Mouse (Mus musculus) embryo, embryonic 10.5 days (tissue): Measurements from ENCODE around the gene Olfr430.
"Not testable (repeated sequence)": the region's sequence is repeated elsewhere in the genome, so short reads cannot be mapped to it uniquely, and the experiment has no call there.

Source experiments
- DNase-seq: peaks from one replicate; pipeline ENCODE4 v3.0.0-alpha.2; 2015; ENCODE audit warnings: low spot score

Olfr430 gene

GRCm38 (mm10) chr1:174066305-174066704 lies at the start of gene Olfr430:
Gene Olfr430, plus strand, starts transcription at chr1:174066605.
- DNase-seq = no peak

GRCm38 (mm10) chr1:174031698-174032097 lies 34.7 kb upstream of the Olfr430 start, which contains the start of gene Ifi205:
Gene Ifi205, minus strand, starts transcription at chr1:174031810.
- DNase-seq = no peak

GRCm38 (mm10) chr1:174035841-174036240 lies 30.6 kb upstream of the Olfr430 start:
- DNase-seq = no peak

- DNase-seq = no peak
Observed at GRCm38 (mm10) chr1:174038480-174038879, 27.9 kb upstream of the Olfr430 start.

- DNase-seq = no peak
Observed at GRCm38 (mm10) chr1:174040523-174041177, 25.8 kb upstream of the Olfr430 start, which contains the start of gene Olfr433. Gene Olfr433, plus strand, starts transcription at chr1:174040705.

GRCm38 (mm10) chr1:174042091-174042884 lies 24.1 kb upstream of the Olfr430 start:
- not testable (repeated sequence) for DNase-seq

GRCm38 (mm10) chr1:174044431-174044830 lies 22.0 kb upstream of the Olfr430 start:
- no peak for DNase-seq

GRCm38 (mm10) chr1:174048227-174048626 lies 18.2 kb upstream of the Olfr430 start:
- DNase-seq = not testable (repeated sequence)

- no peak for DNase-seq
Observed at GRCm38 (mm10) chr1:174048893-174049292, 17.5 kb upstream of the Olfr430 start, which contains the start of gene Olfr432. Gene Olfr432, plus strand, starts transcription at chr1:174049205.

- DNase-seq = not testable (repeated sequence)
Observed at GRCm38 (mm10) chr1:174049357-174049756, 17.0 kb upstream of the Olfr430 start.

GRCm38 (mm10) chr1:174050532-174050931 lies 15.9 kb upstream of the Olfr430 start:
- DNase-seq = no peak

- DNase-seq = no peak
Observed at GRCm38 (mm10) chr1:174051515-174051914, 14.9 kb upstream of the Olfr430 start.

GRCm38 (mm10) chr1:174051931-174052536 lies 14.4 kb upstream of the Olfr430 start:
- DNase-seq = no peak

GRCm38 (mm10) chr1:174052981-174053380 lies 13.4 kb upstream of the Olfr430 start:
- DNase-seq = no peak

- DNase-seq = no peak
Observed at GRCm38 (mm10) chr1:174055248-174055647, 11.2 kb upstream of the Olfr430 start.

- no peak for DNase-seq
Observed at GRCm38 (mm10) chr1:174084031-174084430, 17.6 kb downstream of the Olfr430 start, which contains the start of gene Olfr429. Gene Olfr429, plus strand, starts transcription at chr1:174084331.

GRCm38 (mm10) chr1:174096591-174096990 lies 30.2 kb downstream of the Olfr430 start, which contains the start of gene Olfr427:
Gene Olfr427, plus strand, starts transcription at chr1:174096891.
- DNase-seq = no peak

- DNase-seq = peak; percentile 13
Observed at GRCm38 (mm10) chr1:174103735-174104134, 37.3 kb downstream of the Olfr430 start.

- DNase-seq = no peak
Observed at GRCm38 (mm10) chr1:174121062-174121461, 54.7 kb downstream of the Olfr430 start, which contains the start of gene Olfr231. Gene Olfr231, minus strand, starts transcription at chr1:174121162.
